Mouse (Mus musculus) urinary bladder, postnatal 25 days (tissue): Measurements from ENCODE around the gene Armc2.

Source experiments
- DNase-seq: peaks from one replicate; pipeline ENCODE4 v3.0.0; 2022; ENCODE audit warnings: low spot score

Armc2 gene

GRCm38 (mm10) chr10:41901864-41902263 lies 116.4 kb downstream of the Armc2 start:
- no peak for DNase-seq

GRCm38 (mm10) chr10:41901456-41901855 lies 116.8 kb downstream of the Armc2 start:
- DNase-seq: no peak

GRCm38 (mm10) chr10:41896865-41897264 lies 121.4 kb downstream of the Armc2 start:
- DNase-seq: no peak

- DNase-seq: no peak
Observed at GRCm38 (mm10) chr10:41896425-41896824, 121.8 kb downstream of the Armc2 start.

- DNase-seq: peak; percentile 19
Observed at GRCm38 (mm10) chr10:41893433-41894411, 124.5 kb downstream of the Armc2 start.

- no peak for DNase-seq
Observed at GRCm38 (mm10) chr10:41891312-41891711, 126.9 kb downstream of the Armc2 start.

GRCm38 (mm10) chr10:41890537-41890936 lies 127.7 kb downstream of the Armc2 start:
- no peak for DNase-seq

GRCm38 (mm10) chr10:41889566-41889965 lies 128.7 kb downstream of the Armc2 start:
- DNase-seq: no peak

GRCm38 (mm10) chr10:41888365-41888941 lies 129.8 kb downstream of the Armc2 start:
- no peak for DNase-seq

- peak; percentile 93 for DNase-seq
Observed at GRCm38 (mm10) chr10:41887080-41887821, 131.0 kb downstream of the Armc2 start.

- DNase-seq: no peak
Observed at GRCm38 (mm10) chr10:41883741-41884575, 134.3 kb downstream of the Armc2 start.

GRCm38 (mm10) chr10:41881438-41881837 lies 136.8 kb downstream of the Armc2 start:
- no peak for DNase-seq

GRCm38 (mm10) chr10:41880777-41881176 lies 137.5 kb downstream of the Armc2 start:
- DNase-seq: no peak

GRCm38 (mm10) chr10:41880206-41880605 lies 138.0 kb downstream of the Armc2 start:
- DNase-seq: no peak

- DNase-seq: no peak
Observed at GRCm38 (mm10) chr10:41879675-41880074, 138.6 kb downstream of the Armc2 start.

GRCm38 (mm10) chr10:41878344-41878743 lies 139.9 kb downstream of the Armc2 start:
- no peak for DNase-seq

GRCm38 (mm10) chr10:41875624-41876023 lies 142.6 kb downstream of the Armc2 start:
- no peak for DNase-seq

GRCm38 (mm10) chr10:41871564-41871963 lies 146.7 kb downstream of the Armc2 start:
- no peak for DNase-seq

- no peak for DNase-seq
Observed at GRCm38 (mm10) chr10:41870101-41870500, 148.1 kb downstream of the Armc2 start.

GRCm38 (mm10) chr10:41867956-41868355 lies 150.3 kb downstream of the Armc2 start:
- DNase-seq: no peak

GRCm38 (mm10) chr10:41866838-41867154 lies 151.4 kb downstream of the Armc2 start:
- DNase-seq: no peak
